Mouse (Mus musculus): ENCODE data around the gene Capn10.

Capn10 gene

GRCm38 (mm10) chr1:92971879-92972795, 38.0 kb downstream of the Capn10 start:
- in situ Hi-C loops (cut with MboI; ENCODE audit: low sequenced_read_pairs), result no loop called here

GRCm38 (mm10) chr1:92972854-92973253, 38.7 kb downstream of the Capn10 start:
- in situ Hi-C loops (cut with MboI; ENCODE audit: low sequenced_read_pairs), result no loop called here

- in situ Hi-C loops (cut with MboI; ENCODE audit: low sequenced_read_pairs), result no loop called here
These were observed 42.0 kb downstream of the Capn10 start for GRCm38 (mm10) chr1:92976141-92976566.

- in situ Hi-C loops (cut with MboI; ENCODE audit: low sequenced_read_pairs), result no loop called here
These were observed 44.5 kb downstream of the Capn10 start for GRCm38 (mm10) chr1:92978645-92979044.

- in situ Hi-C loops (cut with MboI; ENCODE audit: low sequenced_read_pairs), result no loop called here
These were observed 45.0 kb downstream of the Capn10 start for GRCm38 (mm10) chr1:92979073-92979602.

- in situ Hi-C loops (cut with MboI; ENCODE audit: low sequenced_read_pairs), result no loop called here
These were observed 47.1 kb downstream of the Capn10 start for GRCm38 (mm10) chr1:92981056-92981845.

- in situ Hi-C loops (cut with MboI; ENCODE audit: low sequenced_read_pairs), result no loop called here
These were observed 48.9 kb downstream of the Capn10 start for GRCm38 (mm10) chr1:92982931-92983605.

GRCm38 (mm10) chr1:92984999-92985398, 50.8 kb downstream of the Capn10 start:
- in situ Hi-C loops (cut with MboI; ENCODE audit: low sequenced_read_pairs), result no loop called here

GRCm38 (mm10) chr1:92988894-92989293, 54.7 kb downstream of the Capn10 start:
- in situ Hi-C loops (cut with MboI; ENCODE audit: low sequenced_read_pairs), result no loop called here

- in situ Hi-C loops (cut with MboI; ENCODE audit: low sequenced_read_pairs), result no loop called here
These were observed 55.7 kb downstream of the Capn10 start for GRCm38 (mm10) chr1:92989891-92990290.

- in situ Hi-C loops (cut with MboI; ENCODE audit: low sequenced_read_pairs), result no loop called here
These were observed 58.2 kb downstream of the Capn10 start for GRCm38 (mm10) chr1:92992214-92992855.

GRCm38 (mm10) chr1:92992880-92993279, 58.7 kb downstream of the Capn10 start:
- in situ Hi-C loops (cut with MboI; ENCODE audit: low sequenced_read_pairs), result no loop called here

All from CH12F3 (cell line).